Mouse (Mus musculus) right cerebral cortex, adult 2 months (tissue): ENCODE results near the gene Nipa2.

Experiments
- DNase-seq, 2 experiments: peaks; one replicate each; pipeline ENCODE4 v3.0.0; 2021 to 2022; ENCODE audit warnings: low spot score in 2 of 2

The Nipa2 gene

GRCm38 (mm10) chr7:55962004-55962908, at the start of gene Nipa2:
Gene Nipa2 (minus strand): TSS chr7:55962476.
- DNase-seq = peak; percentile 94 to 97

GRCm38 (mm10) chr7:56011018-56011333, 48.7 kb upstream of the Nipa2 start:
- DNase-seq = no peak

GRCm38 (mm10) chr7:56010318-56011017, 48.2 kb upstream of the Nipa2 start:
- no peak for DNase-seq

- DNase-seq = no peak
Measured at GRCm38 (mm10) chr7:55998997-55999396, 36.7 kb upstream of the Nipa2 start.

DNA sequence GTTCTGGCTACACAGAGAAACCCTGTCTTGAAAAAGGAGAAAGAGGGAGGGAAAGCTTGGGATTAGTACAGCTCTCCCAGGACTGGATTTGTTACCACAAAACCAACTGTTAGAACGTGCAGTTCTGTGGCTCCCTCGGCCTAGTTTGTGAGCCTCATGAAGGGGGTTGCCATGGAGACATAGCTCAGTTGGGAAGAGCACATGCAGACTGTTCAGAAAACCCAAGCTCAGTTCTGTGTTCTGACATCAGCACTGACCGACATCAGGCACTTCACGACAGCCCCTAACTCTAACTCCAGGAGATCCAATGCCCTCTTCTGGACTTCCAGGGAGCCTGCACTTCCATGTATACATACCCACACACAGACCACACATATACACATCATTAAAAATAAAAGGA, 32.7 kb upstream of the Nipa2 start:
- peak; percentile 33 to 43 for DNase-seq

- DNase-seq = no peak
Measured at GRCm38 (mm10) chr7:55991858-55992257, 29.6 kb upstream of the Nipa2 start.

DNA sequence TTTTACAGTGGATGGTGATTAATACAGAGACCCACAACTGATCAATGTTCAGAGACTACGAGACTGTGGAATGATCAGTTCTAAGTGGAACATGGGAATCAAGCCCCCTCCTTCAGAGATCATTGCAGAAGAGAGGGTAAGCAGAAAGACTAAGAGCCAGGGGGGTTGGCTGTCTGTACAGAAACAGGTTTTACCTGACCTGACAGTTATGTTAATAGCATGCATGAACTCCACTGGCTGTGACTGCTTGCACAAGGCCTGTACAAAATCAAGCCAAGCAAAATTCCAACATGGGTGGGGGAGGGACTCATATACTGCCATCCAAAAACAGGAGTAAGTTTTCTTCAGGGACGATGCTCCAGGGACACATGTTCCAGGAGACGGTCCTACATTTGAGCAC, 28.9 kb upstream of the Nipa2 start:
- DNase-seq = no peak

GRCm38 (mm10) chr7:55986526-55987214, 24.4 kb upstream of the Nipa2 start:
- peak; percentile 86 to 87 for DNase-seq

- DNase-seq = no peak
Measured at GRCm38 (mm10) chr7:55984754-55985153, 22.5 kb upstream of the Nipa2 start.

- DNase-seq = no peak
Measured at GRCm38 (mm10) chr7:55983107-55983506, 20.8 kb upstream of the Nipa2 start.

GRCm38 (mm10) chr7:55982010-55982700, 19.9 kb upstream of the Nipa2 start:
- no peak for DNase-seq

DNA sequence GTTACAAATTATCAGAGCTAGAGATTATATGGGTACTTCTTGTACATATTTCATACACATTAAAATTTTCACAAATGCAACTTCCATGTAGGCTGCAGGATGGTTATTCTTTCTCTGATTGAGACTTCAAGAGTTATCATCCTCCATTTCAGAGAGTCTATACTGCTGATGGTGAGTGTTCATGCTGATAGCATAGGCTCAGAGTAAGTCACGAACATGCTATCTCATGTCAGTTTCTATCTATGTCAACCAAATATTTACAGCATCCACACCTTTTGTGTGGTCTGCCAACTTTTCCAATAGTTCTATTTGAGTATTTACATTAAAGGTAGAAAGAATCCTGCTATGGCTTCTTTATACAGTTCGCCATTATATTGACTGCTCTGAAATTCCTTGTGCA, 19.2 kb upstream of the Nipa2 start:
- DNase-seq = no peak

DNA sequence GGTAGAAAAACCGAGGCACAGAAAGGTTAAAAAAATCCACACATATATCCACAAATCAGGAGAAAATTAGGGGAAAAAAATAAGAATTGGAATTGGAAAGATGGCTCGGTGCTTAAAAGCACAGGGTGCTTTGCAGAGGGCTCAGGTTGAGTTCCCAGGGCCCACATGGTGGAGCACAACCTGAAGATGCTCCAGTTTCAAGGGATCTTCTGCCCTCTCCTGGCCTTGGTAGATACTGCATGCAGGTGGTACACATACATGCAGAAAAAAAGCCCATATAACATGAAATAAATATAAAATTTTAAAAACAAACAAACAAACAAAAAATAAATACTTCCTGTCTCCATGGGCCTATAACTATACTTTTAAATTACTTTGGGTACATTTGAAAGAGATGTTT, 12.2 kb upstream of the Nipa2 start:
- no peak for DNase-seq

DNA sequence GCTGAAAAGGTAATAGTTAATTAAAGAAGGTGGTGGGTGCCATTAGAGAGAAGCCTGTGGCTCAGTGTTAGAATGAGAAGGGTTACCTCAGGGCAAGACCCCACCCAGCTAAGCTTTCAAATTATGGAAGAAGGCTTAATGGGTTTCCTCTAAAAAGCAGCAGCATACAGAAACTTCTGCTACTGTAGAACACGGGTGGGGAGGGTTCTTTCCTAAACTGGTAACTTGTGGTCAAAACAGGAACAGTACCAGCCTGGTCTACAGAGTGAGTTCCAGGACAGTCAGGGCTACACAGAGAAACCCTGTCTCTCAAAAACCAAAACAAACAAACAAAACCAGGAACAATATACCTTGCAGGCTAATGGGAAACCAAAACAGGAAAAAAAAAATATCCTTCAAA, 7.1 kb upstream of the Nipa2 start:
- DNase-seq = no peak

DNA sequence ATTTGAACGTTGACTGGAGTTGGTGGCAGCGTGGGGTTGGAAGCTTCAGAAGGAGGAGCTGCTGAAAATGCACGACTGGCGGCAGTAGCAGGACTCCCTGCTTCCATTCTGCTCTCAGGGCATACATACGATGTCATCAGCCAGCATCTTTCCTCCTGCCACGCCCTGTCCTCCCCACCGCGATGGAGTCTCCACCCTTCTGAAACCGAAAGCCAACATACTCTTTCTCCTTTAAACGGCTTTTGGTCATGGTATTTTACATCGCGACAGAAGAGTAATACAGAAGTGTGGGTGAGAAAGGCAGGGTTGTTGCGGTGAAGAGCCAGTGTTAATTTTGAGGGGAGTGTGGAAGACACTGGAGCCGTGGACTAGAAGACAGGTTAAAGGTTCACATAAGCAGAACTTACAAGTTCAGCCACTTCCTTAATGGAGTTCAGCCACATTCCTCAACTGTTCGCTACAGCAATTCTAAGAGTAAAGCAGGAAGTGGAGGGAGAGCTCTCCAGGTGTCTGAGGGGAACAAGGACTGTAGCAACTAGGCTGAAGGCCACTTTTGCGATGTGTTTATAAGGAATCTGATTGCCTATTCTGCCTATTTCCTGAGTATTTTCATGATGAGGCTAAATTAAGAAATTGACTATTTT, 6.1 kb upstream of the Nipa2 start:
- peak; percentile 29 to 38 for DNase-seq

DNA sequence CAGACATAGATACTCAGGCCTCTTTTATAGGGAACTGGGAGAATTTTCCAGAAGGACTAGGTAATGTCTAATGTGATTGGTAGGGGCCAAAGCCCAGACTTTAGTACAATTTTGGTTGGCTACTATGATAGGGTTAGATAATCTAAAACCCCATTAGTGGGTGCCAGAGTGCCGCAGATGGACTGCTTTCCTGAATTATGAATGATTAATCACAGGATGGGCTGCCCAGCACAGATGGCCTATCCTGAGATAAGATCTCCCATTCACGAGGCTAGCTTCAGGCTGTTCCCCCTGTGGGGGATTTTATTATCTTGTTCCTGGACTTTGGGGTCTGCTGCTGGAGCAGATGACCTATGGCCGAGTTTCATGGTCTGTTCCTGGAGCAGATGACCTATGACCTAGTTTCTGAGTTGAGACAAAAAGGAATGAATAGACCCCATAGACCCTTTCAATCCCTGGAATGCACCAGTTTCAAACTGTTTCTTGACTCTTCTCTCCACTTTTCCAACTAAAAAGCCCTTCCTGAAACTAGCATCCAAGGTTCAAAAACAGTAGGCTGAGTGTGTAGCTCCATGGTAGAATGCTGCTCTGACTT, 4.7 kb upstream of the Nipa2 start:
- DNase-seq = no peak

GRCm38 (mm10) chr7:55960506-55960905, 1.8 kb downstream of the Nipa2 start:
- DNase-seq = no peak

- no peak for DNase-seq
Measured at GRCm38 (mm10) chr7:55959801-55960200, 2.5 kb downstream of the Nipa2 start.

DNA sequence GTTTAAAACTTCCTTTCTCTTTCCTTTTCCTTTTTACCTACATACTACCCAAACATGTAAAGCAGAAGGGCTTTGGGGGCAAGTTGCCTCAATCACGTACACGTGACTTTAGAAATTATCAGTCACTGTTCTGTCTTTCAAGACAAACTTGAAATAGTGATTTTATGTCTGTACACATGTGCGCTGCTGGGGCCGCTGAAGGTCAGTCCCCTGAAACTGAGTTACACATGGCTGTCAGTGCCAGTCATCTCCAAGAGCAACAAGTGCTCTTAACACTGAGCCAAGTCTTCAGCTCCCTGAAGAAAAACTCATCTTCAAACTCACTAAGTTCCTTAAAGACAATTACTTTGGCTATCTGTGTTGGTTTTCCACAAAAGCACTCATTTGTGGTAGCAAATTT, 4.4 kb downstream of the Nipa2 start:
- DNase-seq = no peak

GRCm38 (mm10) chr7:55957178-55957577, 5.1 kb downstream of the Nipa2 start:
- DNase-seq = no peak

GRCm38 (mm10) chr7:55956054-55956453, 6.2 kb downstream of the Nipa2 start:
- DNase-seq = no peak
